Comparison of ENCODE assay signal across 10 mouse cellular contexts in the genomic region with DNA sequence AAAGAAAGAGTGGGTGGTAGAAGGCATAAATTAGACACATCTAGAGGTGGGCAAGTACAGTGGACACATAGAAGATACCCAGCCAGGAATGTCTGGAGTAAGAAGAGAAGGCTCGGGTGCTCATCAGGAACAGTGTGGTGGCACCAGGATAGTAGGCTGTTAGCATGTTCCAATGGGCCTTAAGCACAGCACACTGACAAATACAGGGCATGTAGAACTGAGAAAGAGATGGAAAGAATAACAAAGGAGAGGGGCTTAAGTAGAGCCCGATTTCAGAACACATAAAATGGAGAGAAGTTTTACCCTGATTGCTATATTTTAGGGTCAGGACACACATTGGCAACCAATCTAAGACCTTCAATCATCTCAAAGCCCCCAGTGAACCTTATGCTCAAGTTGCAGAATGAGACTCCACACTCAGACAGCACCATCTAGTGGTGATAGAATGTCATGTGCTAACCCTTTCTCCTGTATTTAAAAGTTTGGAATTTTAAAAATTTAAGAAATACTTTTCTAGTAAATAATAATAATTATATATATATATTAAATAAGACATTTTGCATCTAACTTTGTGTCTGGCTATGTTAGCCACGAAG.
DNase-seq lines count a peak whose midpoint lies in the region; ATAC-seq and TF ChIP-seq lines count a peak whose summit lies in the region.
"Had no signal": no experiment of that assay in that cellular context is flagged by ENCODE, and none has a peak within 500 bp of the region (broad histone marks: within the 10 kb centered on the region; RNA-seq: fewer than 3 reads in every experiment).

No protein-coding gene starts in this region.

- intact Hi-C loops in left cerebral cortex, postnatal 10 days (cut with DNase I), result loop anchor here (5.0 kb wide), 1 partner anchor 1033 kb away; a partner anchor contains a TSS

- peak; percentile 78 for TF ChIP-seq CTCF in intestine, postnatal 0 days (IDR thresholded peaks at IDR 0.05; ENCODE audit: low read depth)

- no peak overlapping the region for H3K4me3 ChIP-seq in intestine, postnatal 0 days (ENCODE audit: low read depth, low read length)
- no peak overlapping the region for H3K4me3 ChIP-seq in intestine, embryonic 16.5 days (ENCODE audit: low read length)
- no peak overlapping the region for H3K4me3 ChIP-seq in forebrain, embryonic 16.5 days (replicated peaks; ENCODE audit: low read length)
- H3K4me3 ChIP-seq: embryonic facial prominence, embryonic 12.5 days had no signal

- H3K36me3 ChIP-seq in intestine, postnatal 0 days (ENCODE audit: control insufficient read depth, insufficient read depth), result no peaks in the 10 kb centered on the region
- no peaks in the 10 kb centered on the region for H3K36me3 ChIP-seq in intestine, embryonic 16.5 days (ENCODE audit: control insufficient read depth, insufficient read depth, low read length)
- no peaks in the 10 kb centered on the region for H3K36me3 ChIP-seq in forebrain, embryonic 16.5 days (ENCODE audit: control insufficient read depth, insufficient read depth)
- H3K36me3 ChIP-seq: embryonic facial prominence, embryonic 12.5 days had no signal

- DNase-seq in 3T3-L1 (ENCODE audit: low read depth, low spot score), result peak; percentile 59
- DNase-seq in Muller cell, postnatal 12 days (ENCODE audit: inconsistent ontology term), result peak; percentile 17
- no peak for DNase-seq in left cerebral cortex, postnatal 10 days (ENCODE audit: extremely low spot score in 1 of 2, low spot score in 2 of 2)
- no peak for DNase-seq in thymus, postnatal 14 days
- DNase-seq in right cerebral cortex, postnatal 14 days, result no peak
- DNase-seq: thymus, postnatal 25 days had no signal

- 37% methylated on average over 3 of the region's 3 CpGs for WGBS in intestine, postnatal 0 days
- 41% methylated on average over 3 of the region's 3 CpGs for WGBS in intestine, embryonic 16.5 days
- WGBS in forebrain, embryonic 16.5 days, result 39% methylated on average over 3 of the region's 3 CpGs

- no peaks in the 10 kb centered on the region for H3K9me3 ChIP-seq in intestine, postnatal 0 days (ENCODE audit: control insufficient read depth)
- H3K9me3 ChIP-seq in intestine, embryonic 16.5 days (ENCODE audit: control insufficient read depth, low read length), result no peaks in the 10 kb centered on the region
- H3K9me3 ChIP-seq in forebrain, embryonic 16.5 days (ENCODE audit: control insufficient read depth, low read length), result no peaks in the 10 kb centered on the region

- H3K9ac ChIP-seq in intestine, postnatal 0 days (ENCODE audit: low read depth, low read length), result no peak overlapping the region
- H3K9ac ChIP-seq in intestine, embryonic 16.5 days (ENCODE audit: low read depth, low read length), result no peak overlapping the region
- H3K9ac ChIP-seq in forebrain, embryonic 16.5 days (replicated peaks; ENCODE audit: low read depth, low read length), result no peak overlapping the region
- H3K9ac ChIP-seq: embryonic facial prominence, embryonic 12.5 days had no signal

- ATAC-seq in intestine, postnatal 0 days, result no peak
- no peak for ATAC-seq in intestine, embryonic 16.5 days
- peak; percentile 31; the same call in 1 of the 2 replicates for ATAC-seq in forebrain, embryonic 16.5 days

- no peak overlapping the region for H3K4me2 ChIP-seq in intestine, postnatal 0 days (replicated peaks; ENCODE audit: low read depth)
- H3K4me2 ChIP-seq in intestine, embryonic 16.5 days (ENCODE audit: low read depth, low read length), result no peak overlapping the region
- no peak overlapping the region for H3K4me2 ChIP-seq in forebrain, embryonic 16.5 days (ENCODE audit: low read length)
- H3K4me2 ChIP-seq: embryonic facial prominence, embryonic 12.5 days had no signal

- H3K27ac ChIP-seq in intestine, postnatal 0 days (ENCODE audit: low read depth, low read length), result no peak overlapping the region
- H3K27ac ChIP-seq in intestine, embryonic 16.5 days (ENCODE audit: low read length), result no peak overlapping the region
- H3K27ac ChIP-seq in forebrain, embryonic 16.5 days (ENCODE audit: low read length), result no peak overlapping the region
- H3K27ac ChIP-seq: embryonic facial prominence, embryonic 12.5 days had no signal

- no peaks in the 10 kb centered on the region for H3K27me3 ChIP-seq in intestine, postnatal 0 days (replicated peaks; ENCODE audit: control insufficient read depth, insufficient read depth, low read length)
- no peaks in the 10 kb centered on the region for H3K27me3 ChIP-seq in intestine, embryonic 16.5 days (replicated peaks; ENCODE audit: control insufficient read depth, insufficient read depth, low read length)
- H3K27me3 ChIP-seq in forebrain, embryonic 16.5 days (replicated peaks; ENCODE audit: control insufficient read depth, insufficient read depth, low read length), result no peaks in the 10 kb centered on the region
- H3K27me3 ChIP-seq: embryonic facial prominence, embryonic 12.5 days had no signal

- no peaks in the 10 kb centered on the region for H3K4me1 ChIP-seq in intestine, postnatal 0 days (replicated peaks; ENCODE audit: control insufficient read depth, insufficient read depth, low read length)
- H3K4me1 ChIP-seq in intestine, embryonic 16.5 days (ENCODE audit: control insufficient read depth, insufficient read depth, low read length), result no peaks in the 10 kb centered on the region
- H3K4me1 ChIP-seq in forebrain, embryonic 16.5 days (replicated peaks; ENCODE audit: control insufficient read depth, insufficient read depth, low read length), result no peaks in the 10 kb centered on the region
- H3K4me1 ChIP-seq: embryonic facial prominence, embryonic 12.5 days had no signal

Comparison
In these comparisons a context has a peak if more than half of its experiments do, and no peak if none do; other contexts are left out.
1. DNase-seq: peak in 3T3-L1 (single experiment) and Muller cell, postnatal 12 days (single experiment); none in left cerebral cortex, postnatal 10 days (0 of 2), thymus, postnatal 14 days (single experiment) and right cerebral cortex, postnatal 14 days (single experiment).